Mouse (Mus musculus): ENCODE data around the gene Sesn1. TPM values are rescaled to one million over a fixed set of nuclear protein-coding genes. Genes with fewer than 3 reads are reported as not detected.

The Sesn1 gene
- total RNA-seq, 4 experiments from 2014 or later = 12.7 to 32.8 (median 20.0) TPM

- DNase-seq (ENCODE audit: low spot score in 2 of 2) = no peak
Observed at GRCm38 (mm10) chr10:41867956-41868355, 58.2 kb downstream of the Sesn1 start.

GRCm38 (mm10) chr10:41870101-41870500 lies 60.4 kb downstream of the Sesn1 start:
- DNase-seq (ENCODE audit: low spot score in 2 of 2) = no peak

GRCm38 (mm10) chr10:41871564-41871963 lies 61.8 kb downstream of the Sesn1 start:
- DNase-seq (ENCODE audit: low spot score in 2 of 2) = no peak

- no peak for DNase-seq (ENCODE audit: low spot score in 2 of 2)
Observed at GRCm38 (mm10) chr10:41875624-41876023, 65.9 kb downstream of the Sesn1 start.

GRCm38 (mm10) chr10:41878344-41878743 lies 68.6 kb downstream of the Sesn1 start:
- no peak for DNase-seq (ENCODE audit: low spot score in 2 of 2)

GRCm38 (mm10) chr10:41879675-41880074 lies 69.9 kb downstream of the Sesn1 start:
- DNase-seq (ENCODE audit: low spot score in 2 of 2) = no peak

- DNase-seq (ENCODE audit: low spot score in 2 of 2) = no peak
Observed at GRCm38 (mm10) chr10:41880206-41880605, 70.5 kb downstream of the Sesn1 start.

- DNase-seq (ENCODE audit: low spot score in 2 of 2) = no peak
Observed at GRCm38 (mm10) chr10:41880777-41881176, 71.0 kb downstream of the Sesn1 start.

GRCm38 (mm10) chr10:41881438-41881837 lies 71.7 kb downstream of the Sesn1 start:
- no peak for DNase-seq (ENCODE audit: low spot score in 2 of 2)

GRCm38 (mm10) chr10:41883741-41884575 lies 74.2 kb downstream of the Sesn1 start:
- DNase-seq (ENCODE audit: low spot score in 2 of 2) = no peak

- DNase-seq (ENCODE audit: low spot score in 2 of 2) = peak; percentile 91 to 94
Observed at GRCm38 (mm10) chr10:41887080-41887821, 77.5 kb downstream of the Sesn1 start.

GRCm38 (mm10) chr10:41888365-41888941 lies 78.7 kb downstream of the Sesn1 start:
- DNase-seq (ENCODE audit: low spot score in 2 of 2) = no peak

GRCm38 (mm10) chr10:41889566-41889965 lies 79.8 kb downstream of the Sesn1 start:
- no peak for DNase-seq (ENCODE audit: low spot score in 2 of 2)

GRCm38 (mm10) chr10:41890537-41890936 lies 80.8 kb downstream of the Sesn1 start:
- no peak for DNase-seq (ENCODE audit: low spot score in 2 of 2)

GRCm38 (mm10) chr10:41891312-41891711 lies 81.6 kb downstream of the Sesn1 start:
- DNase-seq (ENCODE audit: low spot score in 2 of 2) = no peak

GRCm38 (mm10) chr10:41893433-41894411 lies 84.0 kb downstream of the Sesn1 start:
- peak; percentile 64 to 70 for DNase-seq (ENCODE audit: low spot score in 2 of 2)

- DNase-seq (ENCODE audit: low spot score in 2 of 2) = no peak
Observed at GRCm38 (mm10) chr10:41896425-41896824, 86.7 kb downstream of the Sesn1 start.

- DNase-seq (ENCODE audit: low spot score in 2 of 2) = no peak
Observed at GRCm38 (mm10) chr10:41896865-41897264, 87.1 kb downstream of the Sesn1 start.

- DNase-seq (ENCODE audit: low spot score in 2 of 2) = no peak
Observed at GRCm38 (mm10) chr10:41901456-41901855, 91.7 kb downstream of the Sesn1 start.

- DNase-seq (ENCODE audit: low spot score in 2 of 2) = no peak
Observed at GRCm38 (mm10) chr10:41901864-41902263, 92.1 kb downstream of the Sesn1 start.

- no peak for DNase-seq (ENCODE audit: low spot score in 2 of 2)
Observed at GRCm38 (mm10) chr10:41907473-41907872, 97.7 kb downstream of the Sesn1 start.

Measured in gastrocnemius, adult 8-10 months (tissue).